Mouse (Mus musculus) ES-Bruce4 (cell line): ENCODE measurements around the gene Slfn14. TPM values are rescaled to one million over a fixed set of nuclear protein-coding genes. Genes with fewer than 3 reads are reported as not detected.

Experiments used
- H3K27ac ChIP-seq: 2 replicates; pipeline ENCODE4 v1.5.1; 2012; ENCODE audit warnings: low read length, inconsistent platforms; ENCODE audit not compliant: insufficient read depth
- H3K27me3 ChIP-seq: 2 replicates; pipeline ENCODE4 v1.6.1; 2012; ENCODE audit warnings: mild to moderate bottlenecking, low read length, inconsistent platforms; ENCODE audit not compliant: control insufficient read depth, poor library complexity, insufficient read depth, severe bottlenecking
- H3K36me3 ChIP-seq: 2 replicates; pipeline ENCODE4 v1.6.1; 2012; ENCODE audit warnings: inconsistent platforms, mild to moderate bottlenecking, low read length, moderate library complexity; ENCODE audit not compliant: control insufficient read depth, poor library complexity, insufficient read depth, severe bottlenecking
- H3K4me1 ChIP-seq: one replicate; pipeline ENCODE4 v1.8.1; 2011; ENCODE audit warnings: low read length; ENCODE audit not compliant: control insufficient read depth, insufficient read depth
- H3K4me3 ChIP-seq: 2 replicates; pipeline ENCODE4 v1.5.1; 2011; ENCODE audit warnings: low read depth, mild to moderate bottlenecking, low read length
- H3K9ac ChIP-seq: 2 replicates; pipeline ENCODE4 v1.6.1; 2012; ENCODE audit warnings: low read depth, mild to moderate bottlenecking, inconsistent platforms; ENCODE audit not compliant: poor library complexity, severe bottlenecking
- H3K9me3 ChIP-seq: replicated peaks from 2 replicates; pipeline ENCODE4 v1.6.1; 2012; ENCODE audit warnings: mild to moderate bottlenecking, low read length, inconsistent platforms; ENCODE audit not compliant: control insufficient read depth, poor library complexity, insufficient read depth, severe bottlenecking
- CTCF ChIP-seq: IDR thresholded peaks from one replicate; pipeline ENCODE4 v1.8.1; 2011; ENCODE audit warnings: low read depth, low read length
- EP300 ChIP-seq: IDR thresholded peaks from 2 replicates; pipeline ENCODE4 v1.6.1; 2011; ENCODE audit warnings: low read depth, low read length; ENCODE audit not compliant: insufficient read depth
- POLR2A ChIP-seq: IDR thresholded peaks from one replicate; pipeline ENCODE4 v1.8.1; 2011; ENCODE audit warnings: low read length; ENCODE audit not compliant: insufficient read depth
- polyA plus RNA-seq: library from polyadenylated mRNA; stranded (reverse); fragments of >200 nt; gene quantifications from 2 replicates; pipeline ENCODE4 v1.2.4, GENCODE M21; 2011; ENCODE audit warnings: low read depth; ENCODE audit not compliant: missing spikeins, insufficient read depth, insufficient read length

The Slfn14 gene
- polyA plus RNA-seq, 1 experiment = not detected

GRCm38 (mm10) chr11:83306700-83307253, 20.3 kb upstream of the Slfn14 start:
- H3K27me3 ChIP-seq = no peaks in the 10 kb centered on the region
- no peak overlapping the region for H3K4me3 ChIP-seq
- TF ChIP-seq CTCF (no peak), EP300 (no peak), POLR2A (no peak)
- no peaks in the 10 kb centered on the region for H3K4me1 ChIP-seq
- peaks cover 3% of the 10 kb centered on the region; the same call in 1 of the 2 replicates for H3K36me3 ChIP-seq
- no peaks in the 10 kb centered on the region for H3K9me3 ChIP-seq
- no peak overlapping the region for H3K27ac ChIP-seq
- no peak overlapping the region for H3K9ac ChIP-seq

GRCm38 (mm10) chr11:83304485-83304884, 18.0 kb upstream of the Slfn14 start:
- H3K4me3 ChIP-seq = no peak overlapping the region

GRCm38 (mm10) chr11:83303751-83304150, 17.2 kb upstream of the Slfn14 start:
- Histone ChIP-seq H3K9me3 (no peaks in the 10 kb centered on the region), H3K27me3 (no peaks in the 10 kb centered on the region), H3K9ac (no peak overlapping the region), H3K27ac (0 out of 2 replicates have a peak overlapping the region, but pooled peaks have one; percentile 83), H3K4me1 (no peaks in the 10 kb centered on the region), H3K4me3 (0 out of 2 replicates have a peak overlapping the region, but pooled peaks have one; percentile 2), H3K36me3 (no peaks in the 10 kb centered on the region; the same call in 1 of the 2 replicates)
- TF ChIP-seq EP300 (0 out of 2 replicates have a peak, but pooled peaks have one; percentile 17), CTCF (no peak)

More at GRCm38 (mm10) chr11:83304485-83304884, 18.0 kb upstream of the Slfn14 start:
- H3K9ac ChIP-seq = no peak overlapping the region
- no peak overlapping the region for H3K27ac ChIP-seq
- H3K4me1 ChIP-seq = no peaks in the 10 kb centered on the region
- TF ChIP-seq POLR2A = no peak
- TF ChIP-seq CTCF = no peak
- no peak for TF ChIP-seq EP300
- H3K36me3 ChIP-seq = no peaks in the 10 kb centered on the region; the same call in 1 of the 2 replicates
- H3K27me3 ChIP-seq = no peaks in the 10 kb centered on the region
- no peaks in the 10 kb centered on the region for H3K9me3 ChIP-seq

- H3K4me1 ChIP-seq = no peaks in the 10 kb centered on the region
- H3K9me3 ChIP-seq = no peaks in the 10 kb centered on the region
- H3K36me3 ChIP-seq = no peaks in the 10 kb centered on the region
- TF ChIP-seq EP300 (peak; percentile 47; the same call in 1 of the 2 replicates), POLR2A (peak; percentile 25), CTCF (no peak)
- H3K4me3 ChIP-seq = peak within 1 kb of the TSS; percentile 98
- H3K27ac ChIP-seq = peak within 1 kb of the TSS; percentile 74
- H3K9ac ChIP-seq = peak within 1 kb of the TSS; percentile 77
- no peaks in the 10 kb centered on the region for H3K27me3 ChIP-seq
Measured at GRCm38 (mm10) chr11:83302526-83303251, 16.2 kb upstream of the Slfn14 start, which contains the start of gene Pex12. Gene Pex12 (minus strand): TSS chr11:83302586.

GRCm38 (mm10) chr11:83302124-83302523, 15.6 kb upstream of the Slfn14 start:
- peak overlapping the region; percentile 77 for H3K9ac ChIP-seq
- peak overlapping the region; percentile 98 for H3K4me3 ChIP-seq
- H3K27me3 ChIP-seq = no peaks in the 10 kb centered on the region
- 0 out of 2 replicates have a peak, but pooled peaks cover 2% of the 10 kb centered on the region for H3K36me3 ChIP-seq
- TF ChIP-seq POLR2A (no peak), EP300 (no peak), CTCF (no peak)
- H3K27ac ChIP-seq = peak overlapping the region; percentile 74
- peaks cover 2% of the 10 kb centered on the region for H3K4me1 ChIP-seq
- H3K9me3 ChIP-seq = no peaks in the 10 kb centered on the region

- no peak for TF ChIP-seq POLR2A
- no peak for TF ChIP-seq EP300
- TF ChIP-seq CTCF = no peak
- Histone ChIP-seq H3K9ac (peak overlapping the region; percentile 77; the same call in 1 of the 2 replicates), H3K27me3 (no peaks in the 10 kb centered on the region), H3K36me3 (peaks cover 5% of the 10 kb centered on the region; the same call in 1 of the 2 replicates), H3K9me3 (no peaks in the 10 kb centered on the region), H3K4me1 (peaks cover 2% of the 10 kb centered on the region), H3K4me3 (no peak overlapping the region), H3K27ac (no peak overlapping the region)
Measured at GRCm38 (mm10) chr11:83301431-83301831, 14.9 kb upstream of the Slfn14 start.
